Mouse (Mus musculus) retina, embryonic 14.5 days (tissue): ENCODE measurements around the gene Slc41a1.
A peak's percentile ranks its signal among the peaks of the same experiment; 100 is the strongest.
"Not testable (repeated sequence)": the region's sequence is repeated elsewhere in the genome, so short reads cannot be mapped to it uniquely, and the experiment has no call there.

ENCODE experiments used
- DNase-seq: peaks from one replicate; pipeline ENCODE4 v3.0.0-alpha.2; 2015; ENCODE audit warnings: low spot score

The Slc41a1 gene

DNA sequence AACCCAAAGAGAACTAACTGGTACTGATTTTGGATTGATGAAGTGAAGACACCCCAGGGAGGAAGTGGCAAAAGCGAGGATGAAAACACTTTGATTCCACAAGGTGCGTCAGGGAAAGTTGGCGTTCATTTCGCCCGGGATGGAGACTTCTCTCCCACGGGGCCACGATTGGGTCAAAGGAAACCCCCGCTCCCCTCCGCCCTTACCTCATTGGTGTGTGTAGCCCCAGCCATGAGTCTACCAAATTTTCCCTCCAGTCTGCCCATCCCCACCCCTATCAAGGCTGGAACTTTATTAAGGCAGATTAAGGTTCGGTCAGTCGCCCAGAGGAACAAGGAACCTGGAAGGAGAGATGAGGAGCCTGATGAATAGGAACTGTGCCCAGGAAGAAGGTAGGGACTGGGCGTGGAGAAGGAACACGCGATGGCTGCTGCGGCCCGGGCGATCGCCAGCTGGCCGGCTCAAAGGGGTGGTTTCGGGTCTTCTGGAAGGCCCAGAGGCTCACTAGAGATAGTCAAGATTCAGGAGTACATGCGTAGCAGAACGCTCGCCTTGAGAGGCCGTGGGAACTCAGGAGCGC is at the start of gene Slc41a1:
Gene Slc41a1 (plus strand): TSS at position 287 of the 580 bp plus-strand sequence.
- no peak for DNase-seq

DNA sequence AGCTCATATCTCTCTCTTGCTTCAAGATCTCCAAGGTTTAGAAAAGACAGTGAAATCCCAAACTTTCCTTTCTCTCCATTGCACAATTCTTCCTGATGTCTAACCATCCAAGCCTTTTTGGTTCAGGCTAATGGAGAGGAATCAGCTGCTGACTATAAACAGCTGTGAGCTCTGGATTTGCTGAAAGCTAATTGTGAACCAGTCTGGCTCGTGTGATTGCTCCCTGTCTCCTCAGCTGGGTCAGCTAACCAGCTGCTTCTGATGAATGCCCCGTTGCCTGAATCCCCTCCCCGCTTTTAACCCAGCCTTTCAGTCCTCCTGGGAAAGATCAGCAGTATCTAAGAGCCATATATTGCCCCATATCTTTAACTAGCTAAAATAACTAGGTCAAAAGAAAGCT is 32.7 kb upstream of the Slc41a1 start:
- peak; percentile 55 for DNase-seq

DNA sequence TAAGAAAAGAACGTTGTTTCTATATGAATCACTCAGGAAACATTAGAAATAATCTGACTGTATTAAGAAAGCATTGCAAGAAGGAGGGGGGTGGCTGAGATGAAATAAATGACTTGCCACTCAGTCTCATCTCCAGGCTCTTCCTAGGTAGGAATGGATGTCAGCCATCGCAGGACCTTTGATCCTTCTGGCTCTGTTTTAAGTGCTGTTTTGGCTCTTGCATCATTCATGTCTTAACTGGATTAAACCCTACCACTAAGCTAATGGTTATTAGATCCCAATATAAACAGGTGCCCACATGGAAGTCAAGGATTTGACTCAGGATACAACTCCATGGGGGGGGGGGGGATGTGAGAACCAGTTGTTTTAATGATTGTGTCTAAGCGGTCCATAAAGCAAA is 32.1 kb upstream of the Slc41a1 start:
- DNase-seq, result no peak

DNA sequence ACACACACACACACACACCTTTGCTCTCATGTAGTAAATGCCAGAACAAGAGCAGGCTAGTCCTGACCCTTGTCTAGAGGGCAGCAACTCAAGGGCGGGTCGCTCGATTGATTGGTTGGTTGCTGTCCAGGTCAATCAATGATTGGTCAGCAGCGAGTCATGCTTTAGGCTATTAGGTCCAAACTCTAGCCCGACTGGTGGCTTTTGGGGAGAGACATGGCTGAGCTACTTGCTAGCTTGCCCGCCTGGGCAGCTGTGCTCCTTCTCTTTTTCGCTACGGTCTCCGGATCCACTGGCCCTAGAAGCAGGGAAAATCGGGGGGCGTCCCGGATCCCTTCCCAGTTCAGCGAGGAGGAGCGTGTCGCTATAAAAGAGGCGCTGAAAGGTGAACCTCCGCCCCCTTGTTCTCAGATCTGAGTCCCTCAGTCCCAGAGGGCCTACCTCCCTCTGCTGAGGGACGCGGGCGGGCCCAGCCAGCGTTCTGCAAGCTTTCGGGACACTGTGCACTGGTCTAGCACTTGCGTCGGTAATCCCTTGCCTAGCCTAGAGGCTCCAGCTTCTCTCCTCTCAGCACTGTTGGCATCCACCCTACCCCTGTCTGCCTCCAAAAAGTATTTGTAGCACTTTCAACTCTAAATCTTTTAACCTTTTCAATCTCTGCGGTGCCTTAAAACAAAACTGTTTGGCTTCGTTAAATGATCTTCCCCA is 29.9 kb upstream of the Slc41a1 start, which contains the start of gene Pm20d1:
Gene Pm20d1 (plus strand): TSS at position 180 of the 708 bp plus-strand sequence.
- DNase-seq, result peak; percentile 59

DNA sequence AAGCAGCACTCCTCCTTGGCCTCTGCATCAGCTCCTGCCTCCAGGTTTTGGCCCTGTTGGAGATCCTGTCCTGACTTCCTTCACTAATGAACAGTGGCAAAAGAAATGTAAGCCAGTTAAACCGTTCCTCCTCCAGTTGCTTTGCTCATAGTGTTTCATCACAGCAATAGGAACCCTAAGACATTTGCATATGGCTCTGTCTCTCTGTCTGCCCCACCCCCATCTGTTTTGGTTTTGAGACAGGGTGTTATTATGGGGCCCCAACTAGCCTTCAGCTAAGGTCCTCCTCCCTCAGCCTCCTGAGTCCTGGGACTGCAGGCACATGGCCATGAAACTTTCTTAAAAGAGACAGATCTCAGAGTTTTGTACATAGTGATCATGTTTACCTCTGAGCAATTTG is 27.3 kb upstream of the Slc41a1 start:
- DNase-seq, result no peak

DNA sequence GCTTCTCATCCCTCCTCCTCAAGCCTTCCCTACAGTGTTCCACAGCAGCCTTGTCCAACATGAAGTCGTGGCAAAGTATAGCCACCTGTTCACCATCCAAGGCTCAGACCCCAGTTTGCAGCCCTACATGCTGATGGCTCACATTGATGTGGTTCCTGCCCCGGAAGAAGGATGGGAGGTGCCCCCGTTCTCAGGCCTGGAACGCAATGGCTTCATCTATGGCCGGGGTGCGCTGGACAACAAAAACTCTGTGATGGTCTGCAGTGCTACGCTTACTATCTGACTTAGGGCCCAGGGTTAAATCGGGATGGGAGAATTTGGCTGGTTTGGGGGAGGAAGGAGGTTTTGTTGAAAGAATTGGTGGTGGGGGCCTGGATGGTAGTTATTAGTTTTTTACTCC is 26.2 kb upstream of the Slc41a1 start:
- DNase-seq, result no peak

DNA sequence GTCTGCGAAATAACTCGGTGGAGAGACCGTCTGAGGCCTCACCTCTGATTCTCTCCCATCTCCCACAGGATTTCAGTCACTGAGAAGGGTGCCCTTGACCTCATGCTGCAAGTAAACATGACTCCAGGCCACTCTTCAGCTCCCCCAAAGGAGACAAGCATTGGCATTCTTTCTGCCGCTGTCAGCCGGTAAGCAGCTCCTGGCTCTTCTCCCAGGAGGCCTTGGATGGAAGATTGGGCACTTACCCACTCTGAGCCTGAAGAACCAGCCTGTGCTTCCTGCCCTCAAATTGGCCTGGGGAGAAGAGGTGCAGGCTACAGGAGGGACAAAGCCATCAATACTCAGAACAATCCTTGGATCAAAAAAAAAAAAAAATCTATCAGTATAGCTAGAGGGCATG is 24.6 kb upstream of the Slc41a1 start:
- no peak for DNase-seq

DNA sequence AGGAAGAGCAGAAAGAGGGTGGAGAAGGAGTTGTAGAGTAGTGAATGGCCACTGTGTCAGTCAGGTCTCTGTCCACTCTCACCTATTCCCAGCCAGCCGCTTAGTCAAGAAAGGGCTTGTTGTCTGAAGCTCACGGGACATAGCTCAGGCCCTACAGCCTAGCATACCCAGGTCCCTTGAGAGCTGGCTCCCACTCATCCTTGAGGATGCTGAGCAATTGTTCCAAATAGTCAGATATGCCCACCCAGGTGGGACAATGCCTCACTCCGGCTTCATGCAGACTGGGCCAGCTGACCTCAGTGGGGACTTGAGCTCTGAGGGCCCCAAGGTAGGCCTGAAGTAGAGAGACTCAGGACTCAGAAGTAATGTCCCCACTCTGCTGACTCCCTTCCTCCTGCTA is 23.1 kb upstream of the Slc41a1 start:
- no peak for DNase-seq

DNA sequence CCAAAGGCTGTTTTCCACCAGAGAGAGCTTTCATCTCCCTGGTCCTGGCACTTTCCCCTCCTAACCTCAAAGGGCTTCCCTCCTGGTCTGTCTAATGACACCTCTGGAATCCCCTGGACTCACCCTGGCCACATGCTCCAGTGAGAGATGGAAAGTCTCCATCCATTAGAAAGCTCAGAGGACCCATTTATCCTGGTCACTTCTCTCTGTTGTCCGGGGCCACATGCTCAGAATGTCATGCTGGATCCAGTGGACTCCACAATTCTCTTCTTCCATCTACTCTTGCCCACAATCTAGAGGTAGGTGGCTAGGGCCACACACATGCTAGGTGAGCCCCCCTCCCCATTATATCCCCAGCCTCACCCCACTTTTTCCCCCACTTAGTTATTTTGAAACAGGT is 18.3 kb upstream of the Slc41a1 start:
- no peak for DNase-seq

DNA sequence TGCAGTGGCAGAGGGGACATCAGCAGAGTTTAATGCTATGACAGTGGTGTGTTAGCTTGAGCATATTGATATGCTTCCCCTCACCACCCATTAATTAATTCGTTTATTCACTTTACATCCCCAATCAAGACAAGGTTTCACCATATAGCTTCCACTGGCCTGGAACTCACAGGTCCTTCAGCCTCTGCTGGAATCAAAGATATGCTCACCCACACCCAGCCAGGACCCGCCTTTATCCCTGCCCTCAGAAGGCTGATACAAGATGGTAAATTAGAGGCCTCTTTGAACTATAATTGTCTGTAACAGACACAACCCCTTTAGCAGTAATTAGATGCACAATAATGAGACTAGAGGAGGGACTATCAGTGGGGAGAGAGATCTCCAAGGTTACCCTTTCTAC is 17.6 kb upstream of the Slc41a1 start:
- DNase-seq, result no peak

DNA sequence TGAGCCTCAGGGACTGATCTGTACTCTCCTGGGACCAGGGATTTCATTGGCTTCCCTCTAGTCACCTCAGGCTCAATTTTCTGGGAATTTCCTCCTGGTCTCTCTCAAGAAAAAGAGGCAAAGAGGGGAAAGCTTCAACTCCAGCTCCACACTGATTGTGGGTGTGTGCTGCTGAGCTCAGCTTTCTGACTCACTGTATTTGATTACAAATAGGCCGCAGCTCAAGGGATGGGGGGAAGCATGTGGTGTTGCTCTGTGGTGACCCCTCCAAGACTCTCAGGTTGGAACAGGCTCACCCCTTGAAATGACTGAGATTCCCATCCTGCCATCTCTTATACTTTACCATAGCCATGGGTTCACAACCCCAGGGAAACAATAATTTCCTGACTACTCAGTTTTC is 15.9 kb upstream of the Slc41a1 start:
- no peak for DNase-seq

DNA sequence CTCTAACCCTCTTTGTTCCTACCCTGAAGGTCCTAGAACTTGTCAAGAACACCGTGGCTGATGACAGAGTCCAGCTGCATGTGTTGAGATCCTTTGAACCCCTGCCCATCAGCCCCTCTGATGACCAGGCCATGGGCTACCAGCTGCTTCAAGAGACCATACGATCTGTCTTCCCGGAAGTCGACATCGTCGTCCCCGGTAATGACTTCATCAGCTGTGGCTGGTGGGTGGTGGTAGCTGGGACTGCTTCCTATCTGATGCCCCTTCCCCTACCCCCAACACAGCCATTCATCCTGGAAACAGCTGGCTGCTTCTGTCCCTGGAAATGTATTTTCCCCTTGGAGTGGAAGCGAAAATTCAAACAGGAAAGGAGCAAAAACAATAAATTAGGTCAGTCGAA is 15.3 kb upstream of the Slc41a1 start:
- DNase-seq, result no peak

DNA sequence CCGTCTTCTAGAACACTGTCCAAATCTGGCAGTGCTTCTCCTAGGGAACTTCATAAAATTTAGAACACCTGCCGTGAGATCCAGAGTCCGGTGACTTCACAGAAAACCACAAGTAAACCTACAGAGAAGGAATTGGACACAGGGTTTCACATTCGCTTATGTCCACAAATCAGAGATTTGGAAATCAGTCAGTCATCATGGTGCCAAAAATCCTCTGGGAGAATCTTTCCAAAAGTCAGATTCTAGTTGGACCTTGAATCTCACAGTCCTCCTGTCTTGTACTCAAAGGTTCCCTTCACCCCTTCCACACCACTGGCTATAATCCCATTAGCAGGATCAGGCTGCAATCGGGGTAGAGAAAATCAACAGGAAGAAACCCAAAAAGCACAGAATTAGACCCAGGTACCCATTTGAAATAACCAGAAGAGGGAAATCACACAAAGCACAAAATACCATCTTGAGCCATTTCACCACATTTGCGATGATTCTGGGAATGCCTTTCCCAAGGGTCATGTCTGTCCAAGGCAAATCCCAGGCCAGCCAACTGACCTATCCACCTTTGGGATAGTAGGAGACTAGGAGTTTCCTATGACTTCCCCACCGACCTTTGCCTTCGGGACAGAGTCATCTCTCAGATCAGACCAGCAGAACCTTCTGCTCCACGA is 14.5 kb upstream of the Slc41a1 start:
- no peak for DNase-seq

DNA sequence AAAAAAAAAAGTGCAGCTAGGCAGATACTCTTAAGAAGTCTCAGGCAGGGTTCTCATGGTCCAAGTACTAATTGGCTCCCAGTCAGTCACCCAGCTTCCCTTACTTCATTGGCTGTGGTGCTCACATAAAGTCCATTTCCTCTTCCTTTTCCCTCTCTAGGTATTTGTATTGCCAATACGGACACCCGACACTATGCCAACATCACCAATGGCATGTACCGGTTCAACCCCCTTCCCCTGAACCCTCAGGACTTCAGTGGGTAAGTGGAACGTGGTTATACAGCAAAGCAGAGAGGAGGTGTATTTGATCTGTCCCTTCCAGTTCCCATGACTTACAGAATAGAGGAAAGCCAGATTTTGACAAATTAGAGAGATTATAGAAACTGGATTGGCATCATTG is 13.6 kb upstream of the Slc41a1 start:
- DNase-seq, result no peak

DNA sequence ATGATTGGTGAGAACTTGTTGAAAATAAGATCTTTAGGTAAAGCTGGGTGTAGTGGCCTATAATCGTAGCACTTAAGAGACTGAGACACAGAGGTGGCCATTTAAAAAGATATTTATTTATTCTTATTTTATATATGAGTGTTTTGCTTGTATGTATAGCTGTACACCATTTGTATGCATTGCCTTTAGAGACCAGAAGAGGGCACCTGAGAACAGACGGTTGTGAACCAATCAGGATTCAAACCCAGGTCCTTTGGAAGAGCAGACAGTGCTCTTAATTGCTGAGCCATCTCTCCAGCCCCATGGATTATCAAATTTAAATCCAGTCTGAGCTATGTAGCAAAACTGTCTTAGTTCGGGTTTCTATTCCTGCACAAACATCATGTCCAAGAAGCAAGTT is 13.1 kb upstream of the Slc41a1 start:
- DNase-seq, result no peak

DNA sequence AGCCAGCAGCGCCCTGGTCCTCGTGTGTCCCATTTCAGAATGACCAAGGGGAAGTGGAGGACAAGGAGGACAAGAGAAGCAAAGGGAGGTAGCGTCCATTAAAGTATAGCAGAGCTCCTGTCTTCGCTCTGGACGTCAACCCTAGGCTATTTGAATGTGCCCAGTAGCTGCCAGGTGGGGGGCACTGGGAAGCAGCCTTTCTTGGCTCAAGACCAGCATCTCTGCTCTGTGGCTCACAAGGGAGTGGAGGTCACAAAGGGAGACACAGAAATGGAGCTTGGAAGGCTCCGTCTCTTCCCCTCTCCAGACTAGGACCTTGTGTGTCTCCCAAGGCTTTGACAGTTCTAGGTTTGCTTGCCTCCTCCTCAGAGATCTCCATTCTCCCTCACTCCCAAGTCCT is 10.4 kb upstream of the Slc41a1 start:
- no peak for DNase-seq

DNA sequence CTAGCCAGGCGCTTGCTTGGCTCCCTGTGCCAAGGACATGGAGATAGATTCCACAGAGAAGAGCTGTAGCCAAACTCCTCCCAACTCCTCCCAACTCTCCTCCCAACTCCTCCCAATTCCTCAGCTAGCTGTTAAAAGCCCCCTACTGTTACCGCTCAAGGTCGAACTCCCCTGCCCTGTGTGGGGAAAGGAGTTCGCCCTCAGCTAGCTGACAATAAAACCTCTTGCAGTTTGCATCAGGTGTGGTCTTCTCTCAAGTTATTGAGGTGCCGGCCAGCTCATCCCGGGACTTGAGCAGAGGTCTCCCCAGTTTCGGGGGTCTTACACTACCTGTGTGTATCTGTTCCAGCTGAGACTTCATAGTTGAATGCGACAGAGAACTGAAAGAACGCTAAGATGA is 6.9 kb upstream of the Slc41a1 start:
- DNase-seq, result not testable (repeated sequence)

DNA sequence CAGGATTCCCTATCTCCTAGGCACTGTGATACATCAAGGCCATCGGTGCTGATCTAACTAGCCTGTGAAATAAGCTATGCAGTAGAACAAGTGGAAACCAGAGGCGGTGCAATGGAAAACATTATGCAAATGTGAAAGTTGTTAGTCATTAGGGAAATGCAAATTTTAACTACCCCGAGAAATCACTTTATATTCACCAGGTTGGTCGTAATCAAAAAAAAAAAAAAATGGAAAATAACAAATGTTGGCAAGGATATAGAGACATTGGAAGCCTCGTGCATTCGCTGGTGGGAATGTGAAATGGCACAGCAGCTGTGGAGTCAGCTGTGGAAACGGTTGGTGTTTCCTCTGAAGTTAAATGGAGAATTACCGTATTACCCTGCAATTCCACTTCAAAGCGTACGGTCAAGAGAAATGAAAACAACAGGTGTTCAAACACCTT is 6.4 kb upstream of the Slc41a1 start:
- no peak for DNase-seq

DNA sequence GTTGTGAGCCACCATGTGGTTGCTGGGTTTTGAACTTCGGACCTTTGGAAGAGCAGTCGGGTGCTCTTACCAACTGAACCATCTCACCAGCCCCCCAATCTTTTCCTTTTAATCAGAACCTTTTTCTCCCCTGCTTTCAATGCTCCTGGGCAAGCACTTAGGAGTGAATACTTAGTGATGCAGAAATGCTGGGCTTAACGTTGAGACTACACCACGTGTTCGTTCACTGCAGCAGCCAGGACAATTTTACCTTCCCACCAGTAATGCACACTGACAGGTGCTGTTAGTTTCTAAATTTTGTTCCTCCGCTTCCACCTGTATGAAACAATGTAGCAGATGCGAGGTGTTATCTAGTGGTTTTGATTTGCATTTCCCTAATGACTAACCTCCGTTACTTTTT is 5.0 kb upstream of the Slc41a1 start:
- DNase-seq, result no peak

DNA sequence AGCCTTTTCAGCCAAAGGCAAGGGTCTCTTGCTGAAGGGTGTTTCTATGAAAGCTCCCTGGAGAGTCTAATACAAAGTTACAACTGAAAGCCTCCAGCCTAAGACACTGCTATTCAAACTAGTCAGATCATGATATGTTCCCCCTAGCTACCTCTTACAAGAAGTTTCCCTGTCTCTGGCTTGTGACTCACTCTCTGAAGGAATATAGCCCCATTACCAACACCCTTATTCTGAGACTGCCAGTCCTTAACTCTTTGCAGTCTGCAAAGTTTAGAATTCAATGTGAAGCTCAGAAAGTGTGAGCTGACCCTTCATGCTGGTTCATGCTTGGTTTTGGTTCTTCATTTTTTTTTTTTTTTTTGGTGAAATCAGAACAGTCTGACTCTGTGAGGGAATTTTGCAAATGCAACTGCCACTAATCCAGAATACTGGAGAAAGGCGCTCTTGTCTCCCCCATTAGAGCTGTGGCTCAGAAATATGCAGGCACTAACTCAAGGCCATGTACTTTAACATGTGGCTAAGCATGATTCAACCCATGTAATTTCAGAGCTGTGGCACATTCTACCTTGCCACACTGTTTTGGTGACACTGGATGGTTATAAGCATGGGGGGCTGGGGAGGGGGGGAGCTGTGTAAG is 4.3 kb upstream of the Slc41a1 start:
- no peak for DNase-seq

DNA sequence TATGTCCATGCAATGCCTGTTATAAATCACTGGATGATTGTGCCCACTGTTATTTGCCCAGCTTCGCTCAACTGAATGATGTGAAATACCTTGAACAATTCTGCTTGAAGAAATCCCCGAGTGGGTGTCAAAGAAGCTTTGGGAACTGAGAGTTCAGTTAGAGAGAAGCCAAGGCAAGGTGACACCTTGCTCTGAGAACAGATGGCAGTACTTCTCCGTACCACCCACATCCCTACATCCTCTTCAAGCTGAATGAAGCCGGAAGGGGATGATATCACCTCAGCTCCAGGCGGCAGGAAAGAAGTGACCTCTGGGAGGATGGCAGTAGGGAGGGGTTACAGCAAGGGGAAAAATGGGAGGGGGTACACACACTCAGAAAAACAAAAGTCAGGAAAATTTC is 3.7 kb upstream of the Slc41a1 start:
- no peak for DNase-seq

DNA sequence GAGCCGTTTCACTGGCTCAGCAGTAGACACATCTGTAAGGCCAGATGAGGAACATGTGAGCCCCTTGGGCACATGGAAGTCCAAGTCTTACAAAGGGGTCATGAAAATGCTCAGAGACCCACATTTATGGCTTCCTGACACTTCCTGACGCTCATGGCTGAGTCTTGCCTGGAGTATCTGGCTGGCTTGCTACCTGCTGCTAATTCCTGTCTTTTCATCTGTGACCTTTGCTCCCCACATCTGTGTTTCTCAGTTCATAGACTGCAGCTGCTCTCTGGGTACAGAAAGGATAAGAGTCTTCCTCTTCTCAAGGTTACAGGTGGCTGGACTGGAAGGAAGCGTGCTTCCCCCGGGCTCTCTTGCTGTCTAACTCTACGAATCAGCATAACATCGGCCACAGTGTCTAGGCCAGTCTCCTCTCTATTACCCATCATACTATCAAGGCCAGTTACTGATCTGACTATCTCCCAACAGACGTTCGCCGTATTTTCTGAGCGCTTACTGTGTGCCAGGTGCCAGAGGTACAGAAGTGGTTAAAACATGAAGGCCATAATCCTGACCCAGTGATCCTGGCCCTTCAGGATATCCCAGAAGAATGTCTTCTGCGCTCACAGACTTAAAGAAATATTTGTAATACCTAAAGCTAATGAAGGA is 2.6 kb upstream of the Slc41a1 start:
- DNase-seq, result no peak
